13 mouse cellular contexts compared by ENCODE assay signal in the genomic region with DNA sequence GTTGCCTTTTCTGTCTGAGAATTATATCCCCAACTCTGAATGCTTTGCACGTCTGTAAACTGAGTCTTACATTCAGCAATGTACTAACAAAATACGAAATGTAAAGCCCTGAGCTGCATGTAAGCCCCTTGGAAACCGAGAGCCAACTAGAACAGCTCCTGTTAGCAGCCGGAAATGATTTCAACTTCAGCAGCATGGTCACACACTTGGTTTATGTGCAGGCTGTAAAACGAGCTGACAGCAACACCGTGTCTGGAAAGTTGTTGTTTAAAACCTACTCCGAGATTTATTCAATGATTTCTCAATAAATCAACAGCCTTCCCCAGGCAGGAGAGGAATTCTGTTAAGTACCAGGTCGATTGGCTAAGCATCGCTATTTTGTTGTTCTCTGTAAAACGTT.
"Had no signal": no experiment of that assay in that cellular context is flagged by ENCODE, and none has a peak within 500 bp of the region (broad histone marks: within the 10 kb centered on the region; RNA-seq: fewer than 3 reads in every experiment).

No protein-coding gene starts in this region.

- H3K4me3 ChIP-seq: megakaryocyte, embryonic 14.5 days; midbrain, embryonic 13.5 days; midbrain, embryonic 15.5 days; neural tube, embryonic 12.5 days had no signal

- H3K4me2 ChIP-seq: lung, embryonic 14.5 days; midbrain, embryonic 11.5 days; midbrain, embryonic 13.5 days; midbrain, embryonic 15.5 days; neural tube, embryonic 12.5 days had no signal

- H3K27ac ChIP-seq: macrophage; midbrain, embryonic 13.5 days; midbrain, embryonic 15.5 days; neural tube, embryonic 12.5 days had no signal

- H3K36me3 ChIP-seq: midbrain, embryonic 13.5 days; midbrain, embryonic 15.5 days; neural tube, embryonic 12.5 days had no signal

- DNase-seq: lung, adult 18-20 months; lung, embryonic 14.5 days; lung, postnatal 10 days; right cerebral cortex, postnatal 14 days; thymus, adult 18-20 months; thymus, postnatal 14 days; thymus, postnatal 36 days had no signal

- H3K27me3 ChIP-seq: megakaryocyte, embryonic 14.5 days; midbrain, embryonic 13.5 days; midbrain, embryonic 15.5 days; neural tube, embryonic 12.5 days had no signal

- H3K9me3 ChIP-seq: midbrain, embryonic 13.5 days; midbrain, embryonic 15.5 days; neural tube, embryonic 12.5 days had no signal

- H3K4me1 ChIP-seq: megakaryocyte, embryonic 14.5 days; midbrain, embryonic 13.5 days; midbrain, embryonic 15.5 days; neural tube, embryonic 12.5 days had no signal

- ATAC-seq: midbrain, embryonic 13.5 days; midbrain, embryonic 15.5 days had no signal

- H3K9ac ChIP-seq: lung, embryonic 14.5 days; midbrain, embryonic 13.5 days; midbrain, embryonic 15.5 days; neural tube, embryonic 12.5 days had no signal
